Mouse (Mus musculus) gastrocnemius, adult 18-20 months (tissue): ENCODE measurements at regions not wholly inside any gene's neighbourhood (a gene's known extent, or its start where the extent isn't known, plus 50 kb on each side); places are given as distances from the start of the nearest gene placed in this dataset.
A peak's percentile ranks its signal among the peaks of the same experiment; 100 is the strongest.
"Not testable (repeated sequence)": the region's sequence is repeated elsewhere in the genome, so short reads cannot be mapped to it uniquely, and the experiment has no call there.

ENCODE experiments used
- DNase-seq: peaks from one replicate; pipeline ENCODE4 v3.0.0; 2021; ENCODE audit warnings: low spot score

DNA sequence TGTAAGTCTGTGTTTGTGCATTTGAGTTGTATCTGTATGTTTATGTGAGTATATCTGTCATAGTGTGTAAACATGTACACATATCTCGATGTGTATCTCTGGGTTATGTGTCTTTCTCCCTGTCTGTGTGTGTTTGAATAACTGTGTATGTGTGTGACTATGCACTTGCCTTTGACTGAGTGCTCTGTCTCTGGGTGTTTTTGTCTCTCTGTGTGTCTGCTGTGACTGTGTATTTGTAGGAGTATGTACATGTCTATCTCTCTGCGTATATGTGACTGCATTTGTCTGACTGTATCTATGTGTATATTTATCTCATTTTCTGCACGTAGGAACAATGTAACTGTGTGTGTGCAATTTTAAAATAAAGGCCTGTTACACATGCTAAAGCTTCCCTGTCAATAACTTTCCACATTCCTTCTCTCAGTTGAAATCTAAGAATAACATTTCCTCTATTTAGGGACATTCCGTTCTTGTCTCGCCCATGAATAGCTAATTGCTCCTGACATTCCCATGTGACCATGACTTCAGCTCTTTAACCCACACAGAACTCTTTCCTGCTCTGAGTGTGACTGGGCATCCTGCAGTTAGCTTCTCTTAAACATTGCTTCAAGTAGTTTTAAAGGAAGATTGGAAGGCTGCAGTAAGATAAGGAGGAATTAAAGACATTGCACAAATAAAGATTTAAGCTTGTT, 257.2 kb upstream of the Klf6 start:
- DNase-seq, result peak; percentile 71

DNA sequence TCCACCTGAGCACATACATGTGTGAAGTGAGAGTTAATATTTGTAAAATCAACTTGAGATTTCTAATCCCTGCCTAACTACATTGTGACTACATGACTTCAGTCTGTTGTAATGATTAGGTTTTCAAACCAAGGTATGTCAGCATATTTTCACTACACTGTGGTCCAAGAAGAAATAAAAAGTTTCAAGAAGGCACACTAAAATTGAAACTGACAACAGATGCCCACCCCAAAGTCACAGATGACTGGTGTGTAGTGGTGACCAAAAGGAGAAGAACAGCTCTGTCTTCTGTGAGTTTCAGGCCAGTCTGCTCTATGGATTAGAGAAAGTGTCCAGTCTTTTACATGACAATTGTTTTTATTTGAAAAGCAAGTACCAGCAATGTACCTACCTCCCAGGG, 255.9 kb upstream of the Klf6 start:
- DNase-seq, result no peak

DNA sequence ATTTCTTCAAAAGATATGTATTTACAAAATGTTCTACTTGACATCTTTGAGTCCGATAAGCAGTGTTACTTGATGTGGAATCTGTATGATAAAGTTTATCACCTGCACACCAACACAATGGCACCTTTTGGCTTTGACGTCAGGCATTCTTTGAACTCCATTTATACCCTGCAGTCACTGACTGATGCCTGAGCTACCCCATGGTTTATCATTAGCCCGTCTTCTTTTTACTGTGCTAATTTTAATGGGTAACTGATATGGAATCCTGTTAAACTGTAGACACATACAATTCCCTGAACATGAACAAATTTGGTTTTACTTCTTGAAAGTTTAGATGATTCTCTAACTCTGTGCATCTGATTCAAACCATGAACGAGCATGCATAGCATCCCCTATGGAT, 253.8 kb upstream of the Klf6 start:
- no peak for DNase-seq

DNA sequence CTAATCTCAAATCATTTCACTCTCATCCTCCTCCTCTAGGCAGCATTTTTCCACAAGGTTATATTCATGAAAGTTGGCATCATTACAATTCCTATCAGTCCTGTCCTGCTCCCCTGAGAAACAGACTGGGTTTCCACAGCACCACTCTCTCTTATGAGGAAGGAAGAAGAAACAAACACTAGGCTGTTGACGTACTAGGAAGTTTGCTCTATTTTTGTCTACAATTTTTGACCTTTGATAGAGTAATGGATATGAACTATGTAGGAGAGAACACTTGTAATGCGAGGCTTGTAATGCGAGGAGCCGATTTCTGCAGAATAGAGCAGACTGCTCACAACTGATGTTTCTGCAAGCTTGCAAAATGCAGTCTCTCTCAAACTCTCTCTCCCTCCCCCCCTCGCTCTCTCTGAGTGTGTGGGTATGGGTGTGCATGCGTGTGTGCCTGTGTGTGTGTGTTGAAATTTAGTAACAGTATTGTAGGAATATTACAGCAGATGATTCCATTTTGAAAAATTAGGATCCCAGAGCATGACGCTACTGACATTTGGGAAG, 247.0 kb upstream of the Klf6 start:
- DNase-seq, result peak; percentile 46

DNA sequence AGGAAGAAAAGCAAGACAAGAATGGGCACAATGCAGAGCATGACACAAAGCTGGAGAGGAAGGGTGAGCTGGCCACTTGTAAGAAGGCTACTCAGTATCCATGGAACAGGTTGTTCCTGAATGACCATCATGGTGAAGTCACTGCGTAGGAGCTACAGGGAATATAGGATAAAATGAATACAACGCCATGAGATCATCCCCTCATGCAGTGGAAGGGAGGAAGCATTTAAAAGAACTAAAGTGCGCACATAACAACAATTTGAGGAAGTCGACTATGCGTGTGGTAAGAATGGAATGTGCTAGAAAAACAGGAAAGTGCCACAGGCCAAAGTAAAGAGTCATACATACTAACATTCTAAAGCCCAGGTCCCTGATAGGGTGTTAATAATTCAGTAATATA, 246.4 kb upstream of the Klf6 start:
- DNase-seq, result peak; percentile 5

DNA sequence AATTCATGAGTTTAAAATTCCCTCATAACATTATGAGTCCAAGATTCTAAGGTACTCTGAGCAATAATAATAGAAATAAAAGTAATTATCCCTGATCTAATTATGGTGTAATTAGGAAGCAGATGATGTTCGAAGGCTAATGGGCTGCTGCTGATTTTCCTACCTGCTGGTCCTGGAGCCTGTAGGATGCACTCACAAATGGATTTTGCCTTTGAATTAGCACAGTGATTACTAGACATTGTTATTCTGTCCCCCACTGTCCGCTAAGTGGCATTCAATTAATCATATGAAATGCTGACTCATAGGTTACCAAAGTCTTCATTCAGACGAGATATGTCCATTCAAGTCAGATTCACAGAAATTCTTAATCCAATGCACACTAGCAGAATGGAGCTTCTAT, 246.0 kb upstream of the Klf6 start:
- DNase-seq, result no peak

DNA sequence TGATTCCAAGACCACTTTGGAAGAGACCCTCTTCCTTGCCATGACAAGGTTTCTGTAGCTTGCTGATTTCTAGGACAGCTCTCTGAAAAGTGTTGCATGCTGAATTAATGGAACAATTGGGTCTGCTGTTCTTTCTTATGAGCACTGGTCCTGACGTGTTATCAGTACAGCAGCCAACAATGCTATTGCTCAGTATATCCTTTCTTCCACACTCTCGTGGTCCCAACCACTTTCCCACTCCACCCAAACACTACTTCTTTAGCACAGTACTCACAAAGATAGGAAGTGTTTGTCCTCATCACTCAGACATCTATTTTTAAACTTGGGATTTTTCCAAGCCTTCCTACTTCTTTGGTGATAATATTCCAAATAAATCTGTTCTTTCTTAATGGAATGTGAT, 233.2 kb upstream of the Klf6 start:
- no peak for DNase-seq

DNA sequence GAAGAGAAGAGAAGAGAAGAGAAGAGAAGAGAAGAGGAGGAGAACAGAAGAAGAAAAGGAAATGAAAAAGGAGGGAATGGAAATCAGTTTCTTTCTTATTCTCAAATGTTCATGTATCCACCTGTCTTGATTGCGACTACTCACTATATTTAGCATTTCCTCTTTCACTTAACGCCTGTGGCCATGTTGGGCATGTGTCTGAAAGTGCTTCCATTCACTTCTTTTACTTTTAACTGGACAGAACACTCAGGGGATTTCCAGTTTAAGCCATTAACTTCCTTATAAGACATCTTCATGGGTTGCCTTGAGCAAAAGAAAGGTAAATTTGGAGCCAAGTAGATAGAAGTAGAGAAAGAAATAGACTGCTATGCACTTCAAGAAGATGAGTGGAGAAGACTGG, 226.3 kb upstream of the Klf6 start:
- no peak for DNase-seq

DNA sequence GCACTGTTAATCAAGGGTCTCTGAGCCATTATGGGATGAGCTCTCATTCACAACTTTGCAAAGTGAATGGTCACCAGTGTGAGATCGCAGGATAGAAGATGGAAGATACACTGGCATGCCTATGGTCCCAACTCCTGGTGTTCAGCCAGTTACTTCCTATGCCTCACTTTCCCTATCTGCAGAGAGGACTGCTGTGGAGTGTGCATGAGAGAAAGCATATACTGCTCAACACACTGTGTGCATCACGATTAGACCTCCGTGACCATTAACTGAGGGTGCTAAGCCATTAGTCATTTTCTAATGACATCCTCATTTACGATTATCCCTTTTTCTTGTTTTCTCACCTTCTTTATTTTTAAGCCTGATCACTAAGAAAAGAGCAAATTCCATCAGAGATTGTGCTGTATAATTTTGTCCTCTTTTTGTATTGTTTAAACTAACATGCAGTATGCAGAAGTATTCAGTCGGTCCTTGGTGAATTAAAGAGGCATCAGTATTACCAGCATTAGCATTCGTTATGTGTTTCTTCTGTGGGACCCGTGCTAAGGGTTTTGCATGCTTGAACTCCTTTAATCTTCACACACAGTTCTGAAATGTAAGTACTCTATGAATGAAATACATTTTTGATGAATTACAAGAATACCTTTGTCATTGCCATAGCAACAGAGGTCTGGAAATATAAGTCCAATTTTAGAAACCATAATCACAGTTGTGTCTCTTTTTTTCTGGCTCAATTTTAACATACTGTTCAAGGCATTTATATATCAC, 219.4 kb upstream of the Klf6 start:
- no peak for DNase-seq

DNA sequence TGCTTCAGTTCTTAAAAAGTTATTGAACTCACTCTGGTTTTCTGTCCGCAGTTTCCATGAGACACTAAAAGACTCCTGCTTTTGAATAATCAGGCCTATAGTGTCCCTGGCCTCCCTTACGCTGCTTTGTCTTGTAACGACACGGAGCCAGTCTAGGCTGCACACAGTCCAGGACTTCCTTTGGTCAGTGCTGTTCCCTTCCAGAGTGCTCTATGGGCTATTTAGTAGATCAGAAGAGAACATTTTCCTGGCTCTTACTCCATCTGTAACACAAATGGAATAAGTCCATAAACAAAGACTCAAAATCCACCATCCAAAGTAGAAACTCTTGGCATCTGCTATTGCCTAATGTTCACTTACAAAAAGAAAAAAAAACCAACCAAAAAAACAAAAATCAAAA, 213.0 kb upstream of the Klf6 start:
- no peak for DNase-seq

DNA sequence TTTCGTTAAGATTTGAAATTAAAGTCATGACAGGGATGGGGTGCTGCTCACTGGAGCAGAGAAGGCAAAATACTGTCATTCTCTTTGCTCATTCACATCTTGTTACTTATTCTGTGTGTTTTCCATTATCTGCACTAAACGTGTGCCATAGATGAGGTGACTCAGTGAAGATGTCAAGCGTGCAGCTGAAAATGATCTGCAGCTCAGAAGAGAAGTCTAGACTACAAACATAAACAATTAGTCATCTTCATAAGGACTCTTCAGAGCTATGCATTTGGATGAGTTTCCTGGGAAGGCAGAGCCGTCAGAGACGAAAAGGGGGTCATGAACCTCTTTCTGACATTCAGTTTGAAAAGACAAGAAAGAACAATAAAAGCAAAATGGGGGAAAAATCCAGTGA, 203.7 kb upstream of the Klf6 start:
- no peak for DNase-seq

DNA sequence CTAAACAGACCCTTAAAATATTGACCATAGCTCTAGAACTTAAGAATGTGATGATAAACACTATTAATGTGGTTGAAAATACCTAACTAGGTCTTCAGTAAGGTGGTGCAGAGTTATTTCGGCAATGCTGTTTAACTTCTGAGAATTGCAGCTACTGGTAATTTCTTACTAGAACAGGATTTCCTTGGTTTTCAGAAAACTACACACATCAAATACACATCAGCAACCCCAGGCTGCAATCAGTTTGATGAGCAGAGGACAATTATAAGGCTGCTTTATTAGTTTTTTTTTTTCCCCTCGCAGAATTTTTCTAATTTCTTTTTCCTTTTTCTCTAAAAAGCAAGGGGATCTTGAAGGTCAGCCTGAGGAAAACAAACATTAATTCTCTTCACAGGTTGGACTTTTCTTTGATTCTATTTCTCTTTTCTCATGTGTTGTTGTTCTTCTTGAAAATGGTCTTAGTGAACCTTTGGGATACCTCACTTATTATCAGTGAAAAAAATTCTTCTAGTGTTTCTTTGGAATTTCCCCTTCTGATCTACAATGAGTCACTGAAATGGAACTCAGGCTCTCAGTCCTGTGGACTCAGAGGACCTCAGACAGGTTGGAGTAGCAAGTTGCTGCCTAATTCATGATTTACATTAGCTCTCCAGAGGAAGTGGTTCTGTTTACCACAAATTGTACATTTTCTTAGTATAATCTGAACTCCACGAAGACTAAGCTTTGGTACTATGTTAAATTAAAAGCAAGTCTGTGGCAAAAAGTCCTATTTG, 194.9 kb upstream of the Klf6 start:
- no peak for DNase-seq

DNA sequence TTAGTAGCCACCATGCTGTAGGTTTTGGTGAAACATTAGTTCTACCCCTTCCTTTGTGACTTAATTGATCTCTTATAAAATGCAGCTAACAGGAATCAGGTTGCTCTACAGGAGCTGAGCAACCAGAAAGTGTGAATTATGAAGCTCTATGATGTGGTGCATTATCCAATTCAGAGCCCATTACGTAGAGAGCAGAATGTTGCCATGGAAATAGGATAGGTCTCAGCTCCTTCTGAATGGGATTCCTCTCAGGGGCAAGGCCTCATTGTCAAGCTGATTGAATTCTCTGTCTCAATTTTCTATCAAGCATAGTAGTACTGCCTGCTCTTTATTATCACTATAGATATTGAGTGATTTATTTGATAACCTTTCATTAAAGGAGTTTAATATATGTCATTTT, 185.6 kb upstream of the Klf6 start:
- DNase-seq, result no peak

DNA sequence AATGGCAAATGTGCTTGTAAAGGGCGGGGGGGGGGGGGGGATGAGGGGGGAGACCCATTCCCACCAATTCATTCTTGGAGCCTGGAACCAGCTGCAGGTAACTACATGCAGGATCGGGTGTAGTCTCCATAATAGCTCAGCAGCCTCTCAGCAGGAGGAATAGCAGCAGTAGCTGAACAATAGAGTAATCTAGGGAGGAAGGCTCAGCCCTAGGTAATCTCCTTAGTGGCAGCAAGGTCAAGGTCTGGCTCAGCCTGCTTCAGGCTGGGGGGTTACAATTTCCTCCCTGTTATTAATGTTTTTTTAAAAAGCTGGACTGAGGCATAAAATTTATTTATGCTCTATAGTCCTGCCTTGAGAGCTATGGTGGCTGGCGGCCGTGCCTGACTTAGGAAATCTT, 171.2 kb upstream of the Klf6 start:
- DNase-seq, result no peak

DNA sequence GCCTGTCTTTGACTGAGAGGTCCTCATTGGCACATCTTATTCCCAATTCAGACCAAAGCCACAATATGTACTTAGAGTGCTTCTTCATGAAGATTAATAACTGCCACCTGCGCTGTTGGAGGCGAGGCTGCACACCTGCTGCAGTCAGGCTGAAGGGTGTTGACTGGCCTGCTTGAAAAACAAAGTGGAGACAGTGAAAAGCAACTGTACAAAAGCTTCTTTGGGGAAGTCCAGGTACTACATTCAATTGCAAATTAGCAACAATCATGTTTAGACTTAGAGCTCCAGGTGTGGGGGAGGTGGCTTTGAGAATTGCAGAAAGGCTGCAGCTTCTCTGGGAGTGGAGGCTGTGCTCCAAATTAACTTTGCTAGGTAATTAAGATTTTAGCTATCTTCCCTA, 170.6 kb upstream of the Klf6 start:
- DNase-seq, result not testable (repeated sequence)

DNA sequence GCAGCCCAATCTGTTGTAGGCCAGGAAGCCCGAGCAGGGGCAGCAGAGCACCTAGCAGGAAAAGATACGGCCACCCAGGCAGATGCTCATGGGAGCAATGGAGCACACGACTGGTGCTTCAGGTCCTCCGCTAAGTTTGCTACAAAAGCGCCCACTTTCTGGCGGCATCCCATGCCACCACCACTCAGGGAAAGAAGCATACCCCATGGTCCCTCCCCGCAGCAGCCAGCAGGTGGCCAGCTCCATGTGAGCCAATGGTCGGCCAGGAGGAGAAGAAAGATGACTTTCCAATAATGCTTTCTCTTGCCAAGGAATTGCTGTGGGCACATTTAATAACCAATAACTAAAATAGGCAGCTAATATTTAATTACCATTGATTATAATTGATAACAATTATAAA, 166.7 kb upstream of the Klf6 start:
- no peak for DNase-seq

DNA sequence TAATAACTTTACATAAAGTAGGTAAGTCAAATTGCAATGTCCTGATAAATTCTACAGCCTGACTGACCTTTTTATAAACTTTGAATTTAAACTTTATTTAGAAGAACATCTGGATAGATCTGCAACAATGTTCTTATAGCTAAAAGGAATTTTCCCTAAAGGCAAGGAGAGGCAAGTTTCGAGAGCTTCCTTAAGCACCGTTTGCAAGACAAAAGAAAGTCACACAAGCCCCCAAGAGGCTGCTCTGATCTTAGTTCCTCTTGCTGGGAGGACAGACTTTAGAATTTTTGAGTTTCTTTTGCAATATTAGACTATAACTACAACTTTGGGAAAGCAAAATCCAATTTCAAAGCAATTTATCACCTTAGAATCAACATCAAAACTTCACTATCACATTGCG, 165.7 kb upstream of the Klf6 start:
- not testable (repeated sequence) for DNase-seq

DNA sequence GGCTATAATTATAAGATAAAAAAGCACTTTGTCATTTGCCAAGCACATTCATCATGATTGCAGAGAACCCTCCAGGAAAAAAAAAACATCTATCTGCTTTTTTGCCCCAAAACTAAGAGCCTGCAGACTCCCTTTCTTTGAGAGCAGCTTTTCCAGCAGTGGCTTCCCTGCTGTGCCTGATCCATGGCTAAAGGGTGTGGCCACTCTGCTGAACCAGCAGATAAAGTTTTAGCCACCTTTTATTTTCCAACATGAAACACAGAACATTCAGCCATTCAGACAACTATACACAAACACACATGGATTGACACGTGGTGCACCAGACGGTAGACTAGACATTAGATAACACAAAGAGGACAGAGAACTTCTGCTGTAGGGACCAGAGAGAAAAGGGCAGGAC, 164.9 kb upstream of the Klf6 start:
- no peak for DNase-seq

DNA sequence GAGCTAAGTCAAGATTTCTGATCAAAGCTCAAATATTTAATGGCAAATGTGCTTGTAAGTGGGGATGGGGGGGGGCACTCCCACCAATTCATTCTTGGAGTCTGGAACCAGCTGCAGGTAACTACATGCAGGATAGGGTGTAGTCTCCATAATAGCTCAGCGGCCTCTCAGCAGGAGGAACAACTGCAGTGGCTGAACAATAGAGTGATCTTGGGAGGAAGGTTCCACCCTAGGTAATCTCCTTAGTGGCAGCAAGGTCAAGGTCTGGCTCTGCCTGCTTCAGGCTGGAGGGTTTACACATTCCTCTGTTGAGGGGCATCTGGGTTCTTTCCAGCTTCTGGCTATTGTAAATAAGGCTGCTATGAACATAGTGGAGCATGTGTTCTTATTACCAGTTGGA, 164.0 kb upstream of the Klf6 start:
- DNase-seq, result not testable (repeated sequence)

DNA sequence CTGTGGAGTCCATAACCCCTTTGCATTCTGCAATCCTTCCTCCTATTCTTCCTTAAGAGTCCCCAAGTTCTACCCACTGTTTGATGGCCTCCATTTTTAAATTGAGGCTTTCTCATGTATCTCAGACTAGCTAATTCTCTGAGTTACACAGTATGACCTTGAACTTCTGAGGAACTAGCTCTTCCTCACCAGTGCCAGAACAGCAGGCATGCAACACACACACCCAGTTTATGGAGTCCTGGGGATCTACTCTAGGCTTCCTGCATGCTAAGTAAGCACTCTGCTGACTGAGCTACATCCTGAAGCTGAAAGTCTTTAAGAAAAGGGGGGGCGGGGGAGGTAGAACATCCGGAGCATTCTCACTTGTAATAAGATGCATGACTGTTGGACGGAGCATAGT, 159.2 kb upstream of the Klf6 start:
- no peak for DNase-seq

DNA sequence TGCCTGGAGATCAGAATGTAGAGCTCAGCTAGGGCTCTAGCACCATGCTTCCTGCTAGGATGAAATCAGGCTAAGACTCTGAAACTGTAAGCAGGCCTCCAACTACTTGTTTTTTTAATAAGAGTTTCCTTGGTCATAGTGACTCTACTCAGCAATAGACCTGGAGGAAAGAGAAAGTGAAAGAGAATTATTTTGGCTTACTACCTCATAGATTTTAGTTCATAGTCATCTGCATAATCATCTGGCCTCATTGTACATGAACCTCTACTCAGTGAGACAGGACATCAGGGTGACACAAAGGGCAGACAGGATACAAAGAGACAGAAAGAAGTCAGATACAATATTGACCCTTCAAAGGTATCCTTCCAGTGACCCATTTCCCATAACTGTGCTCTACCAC, 156.3 kb upstream of the Klf6 start:
- no peak for DNase-seq

DNA sequence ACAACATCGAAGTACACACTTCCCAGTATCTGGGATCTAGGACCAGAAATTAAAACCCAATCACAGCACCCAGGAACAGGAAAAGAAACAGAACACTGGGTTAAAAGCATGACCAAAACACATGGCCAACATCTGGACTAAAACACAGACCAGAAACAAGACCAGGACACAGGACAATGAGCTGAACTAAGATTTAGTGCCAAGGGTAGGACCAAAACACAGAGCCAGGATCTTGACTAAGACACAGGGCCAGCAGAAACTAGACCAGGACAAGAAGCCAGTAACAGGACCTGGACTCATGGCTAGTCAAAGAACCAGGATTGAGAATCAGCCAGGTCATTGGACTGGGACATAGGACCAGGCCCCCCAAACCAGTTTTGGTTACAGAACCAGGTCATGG, 149.6 kb upstream of the Klf6 start:
- DNase-seq, result no peak
